Mouse (Mus musculus) mature B cell (primary cell): ENCODE results near the gene Apaf1.

ENCODE experiments used
- in situ Hi-C: fragments of 300-500 bp; cut with MboI; formaldehyde crosslinking; loops from 2 replicates; pipeline ENCODE4 v1.14.3; 2019

The Apaf1 gene

DNA sequence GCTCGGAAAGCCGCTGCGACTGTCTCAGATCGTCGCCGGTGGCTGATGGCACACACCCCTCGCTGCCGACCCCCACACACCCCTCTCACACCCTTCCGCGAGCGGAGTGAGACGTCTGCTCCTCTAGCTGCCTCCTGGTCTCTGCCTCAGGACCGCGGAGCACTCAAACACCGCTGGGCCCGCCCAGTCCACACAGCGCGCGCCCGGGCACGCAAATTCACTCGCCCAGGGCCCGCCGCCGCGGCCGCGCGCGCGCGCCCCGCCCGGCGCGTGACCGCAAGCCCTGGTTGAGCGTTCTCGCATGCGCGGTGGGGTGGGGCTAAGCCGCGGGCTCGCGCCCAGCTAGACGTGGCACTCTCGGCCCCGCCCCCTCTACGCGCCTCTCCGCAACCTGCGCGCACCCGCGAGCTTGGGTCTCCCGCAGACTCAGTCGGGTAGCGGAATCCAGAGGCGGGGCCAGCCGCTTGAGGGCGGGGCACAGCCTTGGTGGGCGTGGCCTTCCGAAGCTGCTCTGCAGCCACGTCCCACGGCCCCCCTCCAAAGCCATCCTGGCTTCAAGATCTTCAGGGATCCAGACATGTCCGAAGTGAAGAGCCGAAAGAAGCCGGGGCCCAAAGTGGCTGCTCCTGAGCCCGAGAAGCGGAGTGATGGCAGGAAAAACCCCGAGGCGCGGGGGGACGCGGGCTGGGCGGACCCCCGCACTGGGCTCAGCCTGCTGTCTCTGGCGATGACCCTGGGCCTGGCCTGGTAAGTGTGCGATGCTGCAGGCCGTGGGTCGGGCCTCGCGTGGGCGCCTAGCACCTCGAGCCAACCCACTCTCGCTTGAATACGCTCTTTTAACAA, at the start of gene Apaf1, which contains the start of gene Ikbip:
Gene Apaf1, minus strand, starts transcription at position 221 of the 843 bp plus-strand sequence.
Gene Ikbip, plus strand, starts transcription at position 391 of the 843 bp plus-strand sequence.
- in situ Hi-C loops = no loop called here

- in situ Hi-C loops = loop anchor here (25.0 kb wide), 1 partner anchor 394 kb away; no protein-coding TSS in a partner anchor
Measured at GRCm38 (mm10) chr10:91131565-91131964, 49.0 kb upstream of the Apaf1 start.

DNA sequence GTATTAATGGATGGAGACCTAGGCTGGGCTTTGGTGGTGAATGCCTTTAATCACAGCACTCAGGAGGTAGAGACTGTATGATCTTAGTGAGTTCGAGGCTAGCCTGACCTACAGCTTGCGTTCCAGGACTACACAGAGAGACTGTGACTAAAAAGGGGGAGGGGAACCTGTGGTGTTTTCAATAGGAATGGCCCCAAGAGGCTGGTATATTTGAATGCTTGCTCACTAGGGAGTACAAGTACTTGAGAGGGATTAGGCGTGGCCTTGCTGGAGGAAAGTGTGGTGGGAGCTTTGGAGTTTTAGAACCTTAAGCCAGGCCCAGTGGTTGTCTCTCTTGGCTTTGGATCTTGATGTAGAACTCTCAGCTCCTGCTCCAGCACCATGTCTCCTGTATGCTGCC, 48.2 kb upstream of the Apaf1 start:
- in situ Hi-C loops = loop anchor here (25.0 kb wide), 1 partner anchor 393 kb away; no protein-coding TSS in a partner anchor

GRCm38 (mm10) chr10:91128551-91129160, 46.1 kb upstream of the Apaf1 start:
- in situ Hi-C loops = loop anchor here (25.0 kb wide), 1 partner anchor 391 kb away; no protein-coding TSS in a partner anchor

DNA sequence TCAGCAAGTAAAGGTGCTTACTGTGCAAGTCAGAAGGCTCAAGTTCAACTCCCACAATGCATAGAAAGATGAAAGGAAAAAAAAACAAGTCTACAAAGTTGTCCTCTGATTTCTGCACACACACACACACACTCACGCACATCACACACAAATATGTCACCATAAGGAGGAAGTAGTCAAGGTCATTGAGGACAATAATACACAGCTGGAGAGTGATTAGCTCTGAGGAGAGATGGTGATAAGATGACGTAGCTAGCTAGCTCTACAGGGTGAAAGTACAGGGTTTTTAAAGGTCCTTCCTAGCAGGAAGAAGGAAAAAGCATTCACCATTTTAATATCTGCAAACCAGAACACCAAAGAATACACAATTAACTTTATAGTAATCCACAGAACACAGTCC, 44.8 kb upstream of the Apaf1 start:
- in situ Hi-C loops = loop anchor here (25.0 kb wide), 1 partner anchor 390 kb away; no protein-coding TSS in a partner anchor

DNA sequence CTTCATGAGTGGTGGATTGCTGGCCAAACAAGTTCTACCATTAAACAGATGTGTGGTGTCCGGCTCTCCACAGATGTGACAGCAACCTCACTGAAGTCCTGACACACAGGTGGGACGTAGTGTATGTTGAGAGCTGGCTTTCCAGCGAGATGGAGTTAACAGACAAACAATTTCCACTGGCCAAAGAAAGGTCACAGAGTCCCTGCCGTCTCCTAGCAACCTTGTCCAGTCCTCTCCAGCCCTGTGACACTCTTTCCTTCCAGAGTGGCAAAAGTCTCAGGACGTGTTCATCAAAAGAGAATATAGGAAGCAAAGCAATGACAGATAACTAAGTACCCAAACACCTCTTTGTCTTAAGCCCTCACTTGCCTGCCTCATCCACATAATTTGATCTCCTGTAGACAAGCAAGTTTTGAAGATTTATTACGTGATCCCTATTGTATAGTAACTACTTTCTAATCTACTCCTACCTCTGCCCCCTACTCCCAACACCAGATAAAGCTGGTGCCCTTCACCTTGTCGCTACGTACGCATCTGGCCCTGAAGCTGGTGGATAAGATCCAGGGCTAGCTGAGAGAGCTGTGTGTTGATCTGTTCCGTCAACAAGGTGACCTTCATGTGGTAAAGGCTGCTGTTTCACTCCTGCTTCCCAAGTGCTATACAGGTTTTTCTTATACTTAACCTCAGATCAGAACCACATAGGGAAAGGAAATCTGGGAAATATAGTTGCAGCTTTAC, 44.2 kb upstream of the Apaf1 start:
- in situ Hi-C loops = loop anchor here (25.0 kb wide), 1 partner anchor 389 kb away; no protein-coding TSS in a partner anchor

- in situ Hi-C loops = no loop called here
Measured at GRCm38 (mm10) chr10:91123828-91124822, 41.6 kb upstream of the Apaf1 start, which contains the start of gene Slc25a3. TSS of gene Slc25a3 (minus strand) at chr10:91124059.

DNA sequence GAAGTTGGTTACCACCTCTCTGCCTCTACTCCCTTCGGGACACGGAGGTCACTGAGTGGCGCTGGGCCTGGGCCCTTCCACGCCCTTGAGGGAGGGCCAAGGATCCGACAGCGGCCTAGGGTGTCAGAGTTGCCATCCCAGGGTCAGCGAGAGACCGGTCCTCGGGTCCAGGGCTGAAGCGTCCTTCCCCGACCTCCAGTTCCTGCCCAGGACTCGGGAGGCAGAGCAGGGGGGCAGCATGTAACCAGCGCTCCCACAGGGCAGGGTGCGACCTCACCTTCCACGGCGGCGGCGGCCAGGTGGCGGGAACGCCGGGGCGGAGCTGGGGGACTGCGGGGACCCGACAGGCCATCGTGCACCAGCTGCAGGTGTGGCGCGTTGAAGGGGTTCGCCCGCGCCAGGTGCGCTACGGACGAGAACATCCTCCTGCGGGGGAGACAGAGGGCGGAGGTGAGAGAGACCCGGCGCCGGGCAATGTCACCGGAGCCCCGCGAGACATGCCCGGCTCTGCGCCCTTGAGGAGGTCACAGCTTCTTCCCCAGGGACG, 40.8 kb upstream of the Apaf1 start:
- in situ Hi-C loops = no loop called here

DNA sequence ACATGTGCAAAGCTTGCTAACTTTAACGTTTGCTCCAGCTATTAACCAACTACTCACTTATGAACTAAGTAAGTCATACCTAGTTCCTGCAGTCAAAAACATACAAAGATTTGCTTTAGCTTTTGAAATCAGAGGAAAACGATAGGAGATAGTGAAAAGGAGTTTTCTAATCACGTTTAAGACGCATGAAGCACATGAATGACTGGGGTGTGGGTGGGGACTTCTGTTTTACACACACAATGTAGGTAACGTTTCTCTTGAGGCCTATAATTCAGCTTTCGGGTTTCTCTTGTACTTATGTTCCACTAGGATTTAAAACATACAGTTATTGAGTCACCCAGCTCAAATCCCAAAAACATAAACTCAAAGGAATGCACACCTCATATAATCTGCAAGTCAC, 40.1 kb upstream of the Apaf1 start:
- in situ Hi-C loops = no loop called here

DNA sequence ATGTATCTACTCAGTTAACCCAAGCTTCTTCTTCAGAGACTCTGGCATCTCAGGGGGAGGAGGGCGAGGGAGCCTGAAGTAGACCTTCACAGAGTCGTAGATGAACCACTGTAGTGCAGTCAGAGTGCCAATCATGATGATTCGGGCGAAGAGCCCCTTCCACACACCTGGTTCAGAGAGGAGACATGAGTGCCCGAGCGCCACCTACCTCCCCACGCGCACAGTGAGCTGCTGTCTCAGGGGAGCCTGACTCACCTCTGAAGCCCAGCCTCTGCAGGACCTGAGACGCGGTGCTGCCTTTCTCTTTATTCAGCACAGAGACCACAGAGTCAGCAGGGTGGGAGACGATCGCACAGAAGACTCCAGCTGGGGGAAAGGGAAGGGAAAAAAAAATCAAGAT, 34.4 kb upstream of the Apaf1 start:
- in situ Hi-C loops = no loop called here

DNA sequence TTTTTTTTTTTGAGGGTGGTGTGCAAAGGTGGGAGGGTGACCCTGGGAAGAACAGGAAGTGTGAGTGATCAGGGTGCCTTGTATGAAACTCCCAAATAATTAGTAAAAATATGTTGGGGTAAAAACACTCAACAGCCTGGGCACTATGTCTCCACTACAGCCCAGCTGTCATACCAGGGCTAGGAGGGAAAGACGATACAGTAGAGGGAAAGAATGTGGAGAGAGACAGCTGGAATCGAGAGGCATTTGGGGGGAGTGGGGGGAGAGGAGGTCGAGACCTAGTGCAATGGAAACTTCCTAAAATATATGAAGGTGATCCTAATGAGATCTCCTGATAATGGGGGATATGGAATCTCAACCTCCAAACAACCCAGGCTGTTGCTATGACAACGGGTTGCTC, 27.3 kb upstream of the Apaf1 start:
- in situ Hi-C loops = no loop called here

DNA sequence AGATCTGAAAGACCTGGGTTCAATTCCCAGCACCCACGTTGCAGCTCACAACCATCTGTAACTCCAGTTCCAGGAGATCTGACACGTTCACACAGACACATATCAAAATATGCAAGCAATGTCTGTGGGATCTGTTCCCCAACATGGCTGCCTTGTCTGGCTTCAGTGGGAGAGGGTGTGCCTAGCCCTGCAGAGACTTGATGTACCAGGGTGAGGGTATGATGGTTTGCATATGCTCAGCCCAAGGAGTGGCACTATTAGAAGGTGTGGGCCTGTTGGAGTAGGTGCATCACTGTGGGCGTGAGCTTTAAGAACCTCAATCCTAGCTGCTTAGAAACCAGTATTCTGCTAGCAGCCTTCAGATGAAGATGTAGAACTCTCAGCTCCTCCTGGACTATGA, 23.4 kb upstream of the Apaf1 start:
- in situ Hi-C loops = no loop called here

GRCm38 (mm10) chr10:91102799-91103590, 20.4 kb upstream of the Apaf1 start:
- in situ Hi-C loops = no loop called here

DNA sequence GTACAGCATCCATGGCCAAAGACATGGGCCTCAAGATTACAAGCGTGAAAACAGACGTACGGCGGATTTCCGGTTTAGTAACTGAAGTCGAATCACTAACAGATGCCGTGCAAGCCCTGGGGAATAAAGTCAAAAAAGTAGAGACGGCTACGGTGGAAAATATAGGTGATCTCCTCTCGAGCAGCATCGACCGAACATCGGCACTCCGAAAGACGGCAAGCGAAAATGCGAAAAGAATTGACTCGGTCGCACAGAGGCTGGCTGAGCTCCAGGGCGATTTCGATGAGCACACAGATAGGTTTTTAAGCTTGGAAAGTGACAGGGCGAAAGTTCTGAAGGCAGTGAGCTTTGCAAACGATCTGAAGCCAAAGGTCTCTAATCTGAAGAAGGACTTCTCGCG, 19.4 kb upstream of the Apaf1 start:
- in situ Hi-C loops = no loop called here

- in situ Hi-C loops = no loop called here
Measured at GRCm38 (mm10) chr10:91100101-91100500, 17.5 kb upstream of the Apaf1 start.

DNA sequence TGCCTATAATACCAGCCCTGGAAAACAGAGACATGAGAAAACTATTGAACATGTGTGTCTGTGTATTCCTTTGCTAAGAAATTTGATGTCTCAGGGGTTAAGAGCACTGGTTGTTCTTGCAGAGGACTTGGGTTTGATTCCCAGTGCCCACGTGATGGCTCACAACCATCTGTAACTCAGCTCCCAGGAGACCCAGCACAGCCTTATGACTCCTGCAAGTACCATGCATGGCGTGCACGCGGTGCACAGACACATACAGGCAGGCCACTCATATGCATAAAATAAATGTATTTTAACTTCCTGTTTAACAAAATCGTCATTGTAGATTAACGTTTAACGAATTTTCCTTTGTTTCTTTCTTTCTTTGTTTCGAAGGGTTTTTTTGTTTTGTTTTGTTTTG, 15.5 kb upstream of the Apaf1 start:
- in situ Hi-C loops = no loop called here

DNA sequence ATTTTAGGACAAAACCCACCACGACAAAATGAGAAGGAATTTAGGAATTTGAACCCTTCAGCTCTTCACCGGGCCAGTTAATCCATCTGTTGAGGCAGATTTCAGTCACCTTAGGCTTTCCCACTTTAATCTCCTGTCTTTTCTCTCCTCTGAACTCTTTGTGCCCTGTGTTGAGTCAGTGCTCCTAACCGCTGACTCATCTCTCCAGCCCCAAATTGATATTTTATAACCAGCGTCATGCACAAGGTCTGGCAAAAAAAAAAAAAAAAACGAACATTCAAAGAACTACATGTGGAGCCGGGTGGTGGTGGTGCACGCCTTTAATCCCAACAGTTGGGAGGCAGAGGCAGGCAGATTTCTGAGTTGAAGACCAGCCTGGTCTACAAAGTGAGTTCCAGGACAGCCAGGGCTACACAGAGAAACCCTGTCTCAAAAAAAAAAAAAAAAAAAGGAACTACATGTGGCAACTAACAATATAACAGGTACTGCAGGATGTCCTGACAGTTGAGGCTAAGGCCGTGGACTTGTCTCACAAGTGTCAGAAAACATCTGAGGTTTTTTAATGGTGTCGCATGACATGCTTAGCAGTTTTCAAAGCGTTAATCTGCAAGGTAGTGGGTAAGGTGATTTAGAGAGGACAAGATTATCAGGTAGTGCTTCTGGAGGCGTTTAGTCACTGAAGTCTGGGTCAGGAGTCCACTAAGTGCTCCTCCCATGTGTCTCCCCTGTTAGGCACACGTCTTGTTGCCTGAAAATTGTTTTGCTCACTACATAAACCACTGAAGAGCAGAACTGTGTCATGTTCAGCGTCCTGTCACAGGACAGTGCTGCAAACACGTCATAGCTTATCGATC, 11.9 kb upstream of the Apaf1 start:
- in situ Hi-C loops = no loop called here

- in situ Hi-C loops = no loop called here
Measured at GRCm38 (mm10) chr10:91092812-91093211, 10.2 kb upstream of the Apaf1 start.

DNA sequence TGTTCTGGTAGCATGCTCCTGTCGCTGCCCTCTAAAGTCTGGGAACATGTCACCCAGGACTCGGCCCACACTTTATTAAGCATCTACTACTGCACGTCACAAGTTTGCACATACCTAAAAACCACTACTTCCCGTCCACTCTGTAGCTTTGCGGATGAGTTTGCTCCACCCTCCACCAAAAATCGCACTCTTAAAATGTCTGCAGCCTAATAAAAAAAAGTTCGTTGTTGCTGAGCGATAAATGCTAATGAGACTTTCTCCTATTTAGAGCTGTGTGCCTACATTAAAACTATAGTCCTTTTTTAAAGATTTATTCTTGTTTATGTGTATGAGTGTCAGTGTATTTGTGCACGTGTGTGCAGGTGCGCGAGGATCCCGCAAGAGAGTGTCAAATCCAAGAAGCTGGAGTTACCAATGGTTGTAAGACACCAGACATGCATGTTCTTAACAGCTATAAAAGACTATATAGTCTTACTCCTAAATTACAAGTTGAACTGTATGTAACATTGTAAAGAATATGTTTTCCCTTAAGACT, 890 bp upstream of the Apaf1 start:
- in situ Hi-C loops = no loop called here
